Mouse (Mus musculus): ENCODE measurements around the gene Pi4kb. TPM values are rescaled to one million over a fixed set of nuclear protein-coding genes. Genes with fewer than 3 reads are reported as not detected.
"Not testable (repeated sequence)": the region's sequence is repeated elsewhere in the genome, so short reads cannot be mapped to it uniquely, and the experiment has no call there.

Pi4kb gene
- total RNA-seq, 2 experiments from 2014 or later: 62.9 to 65.3 TPM

GRCm38 (mm10) chr3:95014428-95015151 is 40.1 kb downstream of the Pi4kb start:
- peak; percentile 53 to 59 for DNase-seq (ENCODE audit: low spot score in 2 of 2)

- peak; percentile 97 to 98 for DNase-seq (ENCODE audit: low spot score in 2 of 2)
Measured at GRCm38 (mm10) chr3:95015337-95015872, 40.9 kb downstream of the Pi4kb start, which contains the start of gene Zfp687. Zfp687 (minus strand) TSS chr3:95015448.

GRCm38 (mm10) chr3:95015891-95016531 is 41.5 kb downstream of the Pi4kb start:
- DNase-seq (ENCODE audit: low spot score in 2 of 2): peak; percentile 90 to 92

GRCm38 (mm10) chr3:95016532-95017056 is 42.1 kb downstream of the Pi4kb start:
- DNase-seq (ENCODE audit: low spot score in 2 of 2): no peak

- no peak for DNase-seq (ENCODE audit: low spot score in 2 of 2)
Measured at GRCm38 (mm10) chr3:95018741-95019140, 44.2 kb downstream of the Pi4kb start.

GRCm38 (mm10) chr3:95020956-95021355 is 46.4 kb downstream of the Pi4kb start:
- not testable (repeated sequence) for DNase-seq (ENCODE audit: low spot score in 2 of 2)

- no peak for DNase-seq (ENCODE audit: low spot score in 2 of 2)
Measured at GRCm38 (mm10) chr3:95024551-95024950, 50.0 kb downstream of the Pi4kb start.

GRCm38 (mm10) chr3:95025202-95025601 is 50.7 kb downstream of the Pi4kb start:
- no peak for DNase-seq (ENCODE audit: low spot score in 2 of 2)

GRCm38 (mm10) chr3:95027057-95027645 is 52.6 kb downstream of the Pi4kb start:
- no peak for DNase-seq (ENCODE audit: low spot score in 2 of 2)

- DNase-seq (ENCODE audit: low spot score in 2 of 2): no peak
Measured at GRCm38 (mm10) chr3:95027701-95028100, 53.2 kb downstream of the Pi4kb start.

GRCm38 (mm10) chr3:95028603-95029002 is 54.1 kb downstream of the Pi4kb start:
- no peak for DNase-seq (ENCODE audit: low spot score in 2 of 2)

GRCm38 (mm10) chr3:95029291-95029827 is 54.8 kb downstream of the Pi4kb start:
- not testable (repeated sequence) for DNase-seq (ENCODE audit: low spot score in 2 of 2)

- DNase-seq (ENCODE audit: low spot score in 2 of 2): no peak
Measured at GRCm38 (mm10) chr3:95029953-95030352, 55.4 kb downstream of the Pi4kb start.

- DNase-seq (ENCODE audit: low spot score in 2 of 2): no peak
Measured at GRCm38 (mm10) chr3:95041625-95042024, 67.1 kb downstream of the Pi4kb start.

- peak; percentile 94 to 95 for DNase-seq (ENCODE audit: low spot score in 2 of 2)
Measured at GRCm38 (mm10) chr3:95042166-95042837, 67.8 kb downstream of the Pi4kb start, which contains the start of gene Psmd4. Psmd4 (minus strand) TSS chr3:95042614.

GRCm38 (mm10) chr3:95042838-95043229 is 68.3 kb downstream of the Pi4kb start:
- no peak for DNase-seq (ENCODE audit: low spot score in 2 of 2)

GRCm38 (mm10) chr3:95043251-95043650 is 68.7 kb downstream of the Pi4kb start:
- DNase-seq (ENCODE audit: low spot score in 2 of 2): no peak

- DNase-seq (ENCODE audit: low spot score in 2 of 2): no peak
Measured at GRCm38 (mm10) chr3:95046462-95047057, 72.0 kb downstream of the Pi4kb start.

GRCm38 (mm10) chr3:95047914-95048313 is 73.4 kb downstream of the Pi4kb start:
- DNase-seq (ENCODE audit: low spot score in 2 of 2): no peak

- no peak for DNase-seq (ENCODE audit: low spot score in 2 of 2)
Measured at GRCm38 (mm10) chr3:95052959-95053358, 78.4 kb downstream of the Pi4kb start.

All from adrenal gland, adult 18-20 months (tissue).